Mouse (Mus musculus) urinary bladder, postnatal 0 days (tissue): Measurements from ENCODE around the gene Krt35. TPM values are rescaled to one million over a fixed set of nuclear protein-coding genes. Genes with fewer than 3 reads are reported as not detected.

ENCODE experiments used
- polyA plus RNA-seq: library from polyadenylated mRNA; unstranded; fragments of >200 nt; fragmentation: Nextera tagmentation; extraction: Ambion mirVana; gene quantifications from 2 replicates; pipeline ENCODE4 v1.2.1, GENCODE M21; 2015

Gene Krt35
- polyA plus RNA-seq = not detected in 2 replicates

GRCm38 (mm10) chr11:100096141-100096540 is at the start of gene Krt35:
TSS of gene Krt35 (minus strand) at chr11:100096241.

GRCm38 (mm10) chr11:100135731-100136130 is 39.7 kb upstream of the Krt35 start, which contains the start of gene Krt15:
TSS of gene Krt15 (minus strand) at chr11:100135928.

GRCm38 (mm10) chr11:100121466-100121865 is 25.4 kb upstream of the Krt35 start, which contains the start of gene Krt13:
TSS of gene Krt13 (minus strand) at chr11:100121566.

GRCm38 (mm10) chr11:100105576-100106122 is 9.6 kb upstream of the Krt35 start, which contains the start of gene Krt36:
TSS of gene Krt36 (minus strand) at chr11:100105626.

GRCm38 (mm10) chr11:100087861-100088260 is 8.2 kb downstream of the Krt35 start, which contains the start of gene Krt32:
TSS of gene Krt32 (minus strand) at chr11:100088226.

GRCm38 (mm10) chr11:100050451-100050850 is 45.6 kb downstream of the Krt35 start, which contains the start of gene Krt31:
TSS of gene Krt31 (minus strand) at chr11:100050551.

Other genes starting within 250 kb of the Krt35 start
- gene Krtap4-16, start 244.6 kb downstream of the Krt35 start, polyA plus RNA-seq = not detected in 2 replicates
- not detected in 2 replicates for gene Gm11568, start 238.3 kb downstream of the Krt35 start, polyA plus RNA-seq
- gene Gm11559, start 231.8 kb downstream of the Krt35 start, polyA plus RNA-seq = not detected in 2 replicates
- gene Krtap9-1, start 222.9 kb downstream of the Krt35 start, polyA plus RNA-seq = not detected in 2 replicates
- not detected in 2 replicates for gene Gm11567, start 217.1 kb downstream of the Krt35 start, polyA plus RNA-seq
- not detected in 2 replicates for gene Krtap31-1, start 188.3 kb downstream of the Krt35 start, polyA plus RNA-seq
- gene Gm11565, start 181.5 kb downstream of the Krt35 start, polyA plus RNA-seq = not detected in 2 replicates
- not detected in 2 replicates for gene Krtap31-2, start 159.9 kb downstream of the Krt35 start, polyA plus RNA-seq
- gene Krtap9-5, start 147.8 kb downstream of the Krt35 start, polyA plus RNA-seq = not detected in 2 replicates
- gene Krtap29-1, start 117.2 kb downstream of the Krt35 start, polyA plus RNA-seq = not detected in 2 replicates
- gene Krtap16-1, start 109.6 kb downstream of the Krt35 start, polyA plus RNA-seq = not detected in 2 replicates
- gene Krtap17-1, start 102.2 kb downstream of the Krt35 start, polyA plus RNA-seq = not detected in 2 replicates
- 0.12 TPM in 1 of 2 replicates, not detected in the other for gene Krt33a, start 80.0 kb downstream of the Krt35 start, polyA plus RNA-seq
- 0.07 TPM in 1 of 2 replicates, not detected in the other for gene Krt33b, start 66.4 kb downstream of the Krt35 start, polyA plus RNA-seq
- gene Krt34, start 54.7 kb downstream of the Krt35 start, polyA plus RNA-seq = not detected in 2 replicates
- not detected in 2 replicates for gene Krt31, start 45.7 kb downstream of the Krt35 start, polyA plus RNA-seq
- gene Krt32, start 8.0 kb downstream of the Krt35 start, polyA plus RNA-seq = not detected in 2 replicates
- gene Krt36, start 9.4 kb upstream of the Krt35 start, polyA plus RNA-seq = 0.10 and 0.16 TPM in 2 replicates
- gene Krt13, start 25.3 kb upstream of the Krt35 start, polyA plus RNA-seq = 1.4 and 1.9 TPM in 2 replicates
- gene Krt15, start 39.7 kb upstream of the Krt35 start, polyA plus RNA-seq = 795 and 814 TPM in 2 replicates
- gene Krt19, start 52.4 kb upstream of the Krt35 start, polyA plus RNA-seq = 788 and 849 TPM in 2 replicates
- not detected in 2 replicates for gene Krt9, start 97.0 kb upstream of the Krt35 start, polyA plus RNA-seq
- gene Krt14, start 111.3 kb upstream of the Krt35 start, polyA plus RNA-seq = 230 and 251 TPM in 2 replicates
- gene Krt16, start 152.7 kb upstream of the Krt35 start, polyA plus RNA-seq = not detected in 2 replicates
- gene Krt17, start 164.8 kb upstream of the Krt35 start, polyA plus RNA-seq = 4.6 and 5.2 TPM in 2 replicates
- not detected in 2 replicates for gene Krt42, start 173.6 kb upstream of the Krt35 start, polyA plus RNA-seq
- 1,889 and 2,012 TPM in 2 replicates for gene Eif1, start 223.6 kb upstream of the Krt35 start, polyA plus RNA-seq
- not detected in 2 replicates for gene Gast, start 238.2 kb upstream of the Krt35 start, polyA plus RNA-seq